20 mouse cellular contexts compared by ENCODE assay signal in genomic region chr10:71267973-71268372, GRCm38 (mm10). TPM values are rescaled to one million over a fixed set of nuclear protein-coding genes. Genes with fewer than 3 reads are reported as not detected.
DNase-seq lines count a peak whose midpoint lies in the region; ATAC-seq and TF ChIP-seq lines count a peak whose summit lies in the region.
"Had no signal": no experiment of that assay in that cellular context is flagged by ENCODE, and none has a peak within 500 bp of the region (broad histone marks: within the 10 kb centered on the region; RNA-seq: fewer than 3 reads in every experiment).

No protein-coding gene starts in this region.

- DNase-seq in forebrain, embryonic 14.5 days (ENCODE audit: low spot score), result no peak
- no peak for DNase-seq in heart, postnatal 4 days
- no peak for DNase-seq in hindbrain, postnatal 0 days (ENCODE audit: low spot score)
- DNase-seq: adrenal gland, adult 8-10 months; adrenal gland, postnatal 25 days; cerebellum, adult 9-10 months; gastrocnemius, postnatal 25 days; heart, postnatal 10 days; heart, postnatal 36 days had no signal

- H3K36me3 ChIP-seq in forebrain, embryonic 15.5 days, result no peaks in the 10 kb centered on the region
- no peaks in the 10 kb centered on the region for H3K36me3 ChIP-seq in forebrain, embryonic 14.5 days (ENCODE audit: control insufficient read depth, insufficient read depth, low read length)
- H3K36me3 ChIP-seq in heart, embryonic 15.5 days, result no peaks in the 10 kb centered on the region
- H3K36me3 ChIP-seq in midbrain, embryonic 13.5 days, result no peaks in the 10 kb centered on the region
- H3K36me3 ChIP-seq in midbrain, embryonic 15.5 days (replicated peaks), result no peaks in the 10 kb centered on the region
- H3K36me3 ChIP-seq in hindbrain, postnatal 0 days (ENCODE audit: insufficient read depth, low read length), result no peaks in the 10 kb centered on the region
- H3K36me3 ChIP-seq: embryonic facial prominence, embryonic 12.5 days; embryonic facial prominence, embryonic 15.5 days had no signal

- peaks cover 26% of the 10 kb centered on the region for H3K4me1 ChIP-seq in forebrain, embryonic 15.5 days
- H3K4me1 ChIP-seq in forebrain, embryonic 14.5 days (ENCODE audit: control insufficient read depth, insufficient read depth, low read length), result peaks cover 3% of the 10 kb centered on the region
- H3K4me1 ChIP-seq in heart, embryonic 15.5 days (replicated peaks), result peaks cover 3% of the 10 kb centered on the region
- peaks cover 41% of the 10 kb centered on the region for H3K4me1 ChIP-seq in midbrain, embryonic 13.5 days (replicated peaks)
- peaks cover 26% of the 10 kb centered on the region for H3K4me1 ChIP-seq in midbrain, embryonic 15.5 days
- H3K4me1 ChIP-seq in hindbrain, postnatal 0 days (ENCODE audit: insufficient read depth, low read length), result peaks cover 5% of the 10 kb centered on the region; the same call in 1 of the 2 replicates

- H3K4me3 ChIP-seq in forebrain, embryonic 15.5 days, result no peak overlapping the region
- no peak overlapping the region for H3K4me3 ChIP-seq in forebrain, embryonic 14.5 days (ENCODE audit: low read depth, low read length)
- H3K4me3 ChIP-seq in heart, embryonic 15.5 days, result no peak overlapping the region
- H3K4me3 ChIP-seq in midbrain, embryonic 13.5 days (replicated peaks), result no peak overlapping the region
- H3K4me3 ChIP-seq in midbrain, embryonic 15.5 days, result no peak overlapping the region
- H3K4me3 ChIP-seq in hindbrain, postnatal 0 days (ENCODE audit: low read length), result no peak overlapping the region
- H3K4me3 ChIP-seq: embryonic facial prominence, embryonic 12.5 days; embryonic facial prominence, embryonic 15.5 days had no signal

- TF ChIP-seq CTCF in hindbrain, postnatal 0 days (IDR thresholded peaks at IDR 0.05; ENCODE audit: low read depth), result no peak

- H3K9me3 ChIP-seq in forebrain, embryonic 15.5 days, result no peaks in the 10 kb centered on the region
- no peaks in the 10 kb centered on the region for H3K9me3 ChIP-seq in forebrain, embryonic 14.5 days (replicated peaks; ENCODE audit: control insufficient read depth, low read length)
- no peaks in the 10 kb centered on the region for H3K9me3 ChIP-seq in heart, embryonic 15.5 days (replicated peaks)
- H3K9me3 ChIP-seq in midbrain, embryonic 13.5 days, result no peaks in the 10 kb centered on the region
- no peaks in the 10 kb centered on the region for H3K9me3 ChIP-seq in midbrain, embryonic 15.5 days
- no peaks in the 10 kb centered on the region for H3K9me3 ChIP-seq in hindbrain, postnatal 0 days (ENCODE audit: low read length)
- H3K9me3 ChIP-seq: embryonic facial prominence, embryonic 12.5 days; embryonic facial prominence, embryonic 15.5 days had no signal

- H3K9ac ChIP-seq in forebrain, embryonic 15.5 days (replicated peaks), result no peak overlapping the region
- no peak overlapping the region for H3K9ac ChIP-seq in forebrain, embryonic 14.5 days (ENCODE audit: low read length)
- H3K9ac ChIP-seq in heart, embryonic 15.5 days, result no peak overlapping the region
- H3K9ac ChIP-seq in midbrain, embryonic 13.5 days (replicated peaks), result no peak overlapping the region
- no peak overlapping the region for H3K9ac ChIP-seq in midbrain, embryonic 15.5 days
- H3K9ac ChIP-seq in hindbrain, postnatal 0 days (replicated peaks; ENCODE audit: low read length), result no peak overlapping the region
- H3K9ac ChIP-seq: embryonic facial prominence, embryonic 12.5 days; embryonic facial prominence, embryonic 15.5 days; hindbrain, embryonic 14.5 days had no signal

- no peak overlapping the region for H3K4me2 ChIP-seq in forebrain, embryonic 15.5 days (replicated peaks)
- no peak overlapping the region for H3K4me2 ChIP-seq in forebrain, embryonic 14.5 days (ENCODE audit: low read length)
- no peak overlapping the region for H3K4me2 ChIP-seq in heart, embryonic 15.5 days
- H3K4me2 ChIP-seq in midbrain, embryonic 13.5 days (replicated peaks), result no peak overlapping the region
- H3K4me2 ChIP-seq in midbrain, embryonic 15.5 days, result no peak overlapping the region
- H3K4me2 ChIP-seq in hindbrain, postnatal 0 days (ENCODE audit: low read depth, low read length), result no peak overlapping the region
- H3K4me2 ChIP-seq: embryonic facial prominence, embryonic 12.5 days; embryonic facial prominence, embryonic 15.5 days; heart, embryonic 11.5 days; hindbrain, embryonic 14.5 days had no signal

- H3K27ac ChIP-seq in forebrain, embryonic 15.5 days (replicated peaks), result no peak overlapping the region
- H3K27ac ChIP-seq in forebrain, embryonic 14.5 days (ENCODE audit: low read depth, low read length), result no peak overlapping the region
- no peak overlapping the region for H3K27ac ChIP-seq in heart, embryonic 15.5 days
- H3K27ac ChIP-seq in midbrain, embryonic 13.5 days, result no peak overlapping the region
- H3K27ac ChIP-seq in midbrain, embryonic 15.5 days, result no peak overlapping the region
- no peak overlapping the region for H3K27ac ChIP-seq in hindbrain, postnatal 0 days
- H3K27ac ChIP-seq: embryonic facial prominence, embryonic 12.5 days; embryonic facial prominence, embryonic 15.5 days; hindbrain, embryonic 14.5 days had no signal

- H3K27me3 ChIP-seq in forebrain, embryonic 15.5 days, result no peaks in the 10 kb centered on the region
- H3K27me3 ChIP-seq in forebrain, embryonic 14.5 days (replicated peaks; ENCODE audit: control insufficient read depth, insufficient read depth, low read length), result no peaks in the 10 kb centered on the region
- no peaks in the 10 kb centered on the region for H3K27me3 ChIP-seq in heart, embryonic 15.5 days
- H3K27me3 ChIP-seq in midbrain, embryonic 13.5 days, result no peaks in the 10 kb centered on the region
- H3K27me3 ChIP-seq in midbrain, embryonic 15.5 days (replicated peaks), result no peaks in the 10 kb centered on the region
- H3K27me3 ChIP-seq in hindbrain, postnatal 0 days (ENCODE audit: insufficient read depth, low read length), result no peaks in the 10 kb centered on the region
- H3K27me3 ChIP-seq: embryonic facial prominence, embryonic 12.5 days; embryonic facial prominence, embryonic 15.5 days had no signal

- 89% methylated on average over 2 of the region's 2 CpGs for WGBS in forebrain, embryonic 15.5 days
- WGBS in forebrain, embryonic 14.5 days, result 93% methylated on average over 2 of the region's 2 CpGs
- WGBS in heart, embryonic 15.5 days, result 85% methylated on average over 2 of the region's 2 CpGs
- 95% methylated on average over 2 of the region's 2 CpGs for WGBS in midbrain, embryonic 13.5 days
- 87% methylated on average over 2 of the region's 2 CpGs for WGBS in midbrain, embryonic 15.5 days
- 85% methylated on average over 2 of the region's 2 CpGs for WGBS in hindbrain, postnatal 0 days

- ATAC-seq in forebrain, embryonic 15.5 days (replicated peaks), result 0 out of 2 replicates have a peak, but pooled peaks have one; percentile 14
- ATAC-seq in forebrain, embryonic 14.5 days, result no peak
- 0 out of 2 replicates have a peak, but pooled peaks have one; percentile 31 for ATAC-seq in heart, embryonic 15.5 days (replicated peaks; ENCODE audit: insufficient number of reproducible peaks, insufficient read depth, low FRiP score, low read depth)
- ATAC-seq in midbrain, embryonic 13.5 days, result 0 out of 2 replicates have a peak, but pooled peaks have one; percentile 14
- ATAC-seq in midbrain, embryonic 15.5 days (replicated peaks), result no peak
- no peak for ATAC-seq in hindbrain, postnatal 0 days
- ATAC-seq: activated CD4-positive, CD25-positive, alpha-beta regulatory T cell, adult 4 months; forebrain, embryonic 16.5 days; intestine, postnatal 0 days had no signal

RNA-seq across cellular contexts. Expression of gene Ube2d1, which starts 17.1 kb away (rescaled TPM):
- polyA plus RNA-seq in forebrain, embryonic 15.5 days (2015; fragmentation: Nextera tagmentation; extraction: Ambion mirVana), result 173 and 175 TPM in 2 replicates
- polyA plus RNA-seq in forebrain, embryonic 14.5 days (2014; fragmentation: Nextera tagmentation; extraction: Ambion mirVana), result 239 and 264 TPM in 2 replicates
- 52.4 and 53.9 TPM in 2 replicates for polyA plus RNA-seq in heart, embryonic 15.5 days (2015; fragmentation: Nextera tagmentation; extraction: Ambion mirVana)
- 10 to 100 TPM; 42.6 to 43.5 TPM for total RNA-seq in heart, postnatal 4 days (2021)
- 173 and 176 TPM in 2 replicates for polyA plus RNA-seq in midbrain, embryonic 13.5 days (2015; fragmentation: Nextera tagmentation; extraction: Ambion mirVana)
- polyA plus RNA-seq in midbrain, embryonic 15.5 days (2015; fragmentation: Nextera tagmentation; extraction: Ambion mirVana), result 169 and 180 TPM in 2 replicates
- total RNA-seq in hindbrain, postnatal 0 days (2014; rRNA removed), result 58.8 and 72.3 TPM in 2 replicates
- 126 and 145 TPM in 2 replicates for polyA plus RNA-seq in hindbrain, postnatal 0 days (2015; fragmentation: Nextera tagmentation; extraction: Ambion mirVana)

RNA-seq across cellular contexts. Expression of gene Tfam, which starts 29.9 kb away (rescaled TPM):
- 61.2 and 63.2 TPM in 2 replicates for polyA plus RNA-seq in forebrain, embryonic 15.5 days (2015; fragmentation: Nextera tagmentation; extraction: Ambion mirVana)
- polyA plus RNA-seq in forebrain, embryonic 14.5 days (2014; fragmentation: Nextera tagmentation; extraction: Ambion mirVana), result 56.8 and 67.0 TPM in 2 replicates
- polyA plus RNA-seq in heart, embryonic 15.5 days (2015; fragmentation: Nextera tagmentation; extraction: Ambion mirVana), result 52.7 and 53.8 TPM in 2 replicates
- 10 to 100 TPM; 59.3 to 59.6 TPM for total RNA-seq in heart, postnatal 4 days (2021)
- polyA plus RNA-seq in midbrain, embryonic 13.5 days (2015; fragmentation: Nextera tagmentation; extraction: Ambion mirVana), result 57.9 and 58.5 TPM in 2 replicates
- polyA plus RNA-seq in midbrain, embryonic 15.5 days (2015; fragmentation: Nextera tagmentation; extraction: Ambion mirVana), result 42.0 and 51.4 TPM in 2 replicates
- total RNA-seq in hindbrain, postnatal 0 days (2014; rRNA removed), result 13.1 and 14.4 TPM in 2 replicates
- 39.0 and 39.1 TPM in 2 replicates for polyA plus RNA-seq in hindbrain, postnatal 0 days (2015; fragmentation: Nextera tagmentation; extraction: Ambion mirVana)

Comparison
In these comparisons a context has a peak if more than half of its experiments do, and no peak if none do; other contexts are left out.
1. ATAC-seq: peak in forebrain, embryonic 15.5 days (single experiment), heart, embryonic 15.5 days (single experiment) and midbrain, embryonic 13.5 days (single experiment); none in forebrain, embryonic 14.5 days (single experiment), midbrain, embryonic 15.5 days (single experiment) and hindbrain, postnatal 0 days (single experiment).